Mouse (Mus musculus): ENCODE measurements around the gene Kdm6b.

- TF ChIP-seq CTCF (IDR thresholded peaks at IDR 0.05; ENCODE audit: borderline replicate concordance, insufficient read depth, low read length) (no peak), POLR2A (IDR thresholded peaks at IDR 0.05; ENCODE audit: low read depth, low read length) (no peak)
Measured at GRCm38 (mm10) chr11:69459883-69460282, 46.4 kb upstream of the Kdm6b start.
